Mouse (Mus musculus) cortical plate, adult 2 months (tissue): Measurements from ENCODE around the gene Hpcal1.

Source experiments
- CTCF ChIP-seq: fragments of 200-500 bp; IDR thresholded peaks from 2 replicates; pipeline ENCODE4 v1.5.1; 2011; ENCODE audit warnings: mild to moderate bottlenecking, control low read depth, low read length; ENCODE audit not compliant: insufficient read depth; ENCODE audit errors: extremely low read depth
- POLR2A ChIP-seq: fragments of 200-500 bp; IDR thresholded peaks from 2 replicates; pipeline ENCODE4 v1.6.1; 2011; ENCODE audit warnings: mild to moderate bottlenecking, low read length, control low read depth; ENCODE audit not compliant: insufficient read depth; ENCODE audit errors: extremely low read depth

- no peak for TF ChIP-seq CTCF
- no peak for TF ChIP-seq POLR2A
These were observed 46.4 kb downstream of the Hpcal1 start for GRCm38 (mm10) chr12:17736859-17737577.
